Mouse (Mus musculus): ENCODE measurements around the gene Gemin6. TPM values are rescaled to one million over a fixed set of nuclear protein-coding genes. Genes with fewer than 3 reads are reported as not detected.
"Not testable (repeated sequence)": the region's sequence is repeated elsewhere in the genome, so short reads cannot be mapped to it uniquely, and the experiment has no call there.

Gene Gemin6
- polyA plus RNA-seq (2015; fragmentation: Nextera tagmentation; extraction: Ambion mirVana), result 24.7 and 32.3 TPM in 2 replicates

DNA sequence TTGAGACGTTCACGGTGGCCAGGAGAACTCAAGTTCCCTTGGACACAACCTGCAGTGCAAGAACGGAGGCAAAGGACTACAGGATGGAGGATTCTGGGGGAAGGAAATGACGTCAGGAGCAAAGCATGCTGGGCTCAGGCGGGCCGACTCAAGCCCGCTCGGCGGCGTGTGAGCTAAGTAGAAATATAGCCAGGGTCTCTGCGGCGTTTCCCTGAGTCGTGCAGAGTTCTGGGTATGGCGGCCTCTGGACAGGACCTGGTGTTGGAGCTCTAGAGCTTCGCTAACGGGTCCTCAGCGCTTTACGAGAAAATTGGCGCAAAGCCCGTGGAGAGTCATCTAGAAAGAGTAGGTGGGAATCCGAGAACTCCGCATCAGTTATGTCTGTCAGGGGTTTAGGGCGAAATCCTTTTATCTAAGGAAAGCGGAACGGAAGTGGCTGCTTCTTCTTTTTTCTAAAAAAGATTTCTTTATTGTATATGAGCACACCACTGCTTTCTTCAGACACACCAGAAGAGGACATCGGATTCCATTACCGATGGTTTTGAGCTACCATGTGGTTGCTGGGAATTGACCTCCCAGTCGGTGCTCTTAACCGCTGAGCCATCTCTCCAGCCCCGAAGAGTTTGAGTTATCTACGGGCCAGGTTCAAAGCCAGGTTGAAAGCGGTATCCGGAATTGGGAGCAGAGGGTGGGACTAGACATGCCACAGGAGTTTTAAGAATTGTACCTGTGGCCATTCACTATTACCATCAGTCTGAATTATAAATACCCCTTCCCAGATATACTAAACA lies at the start of gene Gemin6:
TSS of gene Gemin6 (plus strand) at position 116 of the 791 bp plus-strand sequence.
- Histone ChIP-seq H3K9me3 (no peaks in the 10 kb centered on the region), H3K4me1 (peaks cover 16% of the 10 kb centered on the region), H3K9ac (peak within 1 kb of the TSS; percentile 82), H3K36me3 (peaks cover 17% of the 10 kb centered on the region), H3K27me3 (replicated peaks) (no peaks in the 10 kb centered on the region), H3K27ac (replicated peaks) (peak within 1 kb of the TSS; percentile 86), H3K4me2 (peak within 1 kb of the TSS; percentile 73), H3K4me3 (peak within 1 kb of the TSS; percentile 63)
- WGBS, result under 1% methylated on average over 33 of the region's 33 CpGs
- ATAC-seq (ENCODE audit: extremely low read depth, insufficient number of reproducible peaks, low FRiP score, low TSS enrichment), result peak; percentile 90

DNA sequence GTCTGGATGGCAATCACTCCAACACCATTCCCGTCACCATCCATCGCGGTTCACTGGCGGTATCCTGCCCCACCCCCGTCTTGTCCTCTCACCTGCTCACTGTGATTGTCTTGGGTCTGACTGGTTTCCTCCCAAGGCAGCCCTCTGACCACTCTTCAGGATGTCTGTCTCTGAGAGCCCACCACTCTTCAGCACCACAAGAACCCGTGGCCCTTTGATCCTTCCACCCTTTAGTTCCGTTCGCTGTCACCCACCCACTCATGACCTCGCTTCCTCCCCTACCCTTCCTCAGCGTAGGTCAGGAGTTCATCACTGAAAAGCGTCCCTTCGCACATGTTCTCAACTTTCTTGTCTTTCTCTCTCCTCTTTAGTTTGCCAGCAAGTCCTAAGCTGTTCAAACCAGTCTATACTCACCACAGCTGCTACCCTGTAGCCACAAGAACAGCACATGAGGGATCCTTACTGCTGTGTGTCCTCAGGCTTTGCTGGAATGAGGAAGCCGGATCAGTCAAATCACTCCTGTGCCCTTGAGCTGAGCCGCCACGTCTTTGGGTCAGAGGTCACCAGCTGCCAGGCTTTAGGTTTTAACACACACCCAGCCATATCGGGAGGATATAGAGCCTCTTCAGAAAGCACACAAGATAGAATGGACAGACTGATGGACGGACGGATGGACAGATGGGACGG lies 49.4 kb upstream of the Gemin6 start:
- WGBS, result 68% methylated on average over 19 of the region's 19 CpGs
- no peak for ATAC-seq (ENCODE audit: extremely low read depth, insufficient number of reproducible peaks, low FRiP score, low TSS enrichment)
- H3K27ac ChIP-seq (replicated peaks), result no peak overlapping the region

DNA sequence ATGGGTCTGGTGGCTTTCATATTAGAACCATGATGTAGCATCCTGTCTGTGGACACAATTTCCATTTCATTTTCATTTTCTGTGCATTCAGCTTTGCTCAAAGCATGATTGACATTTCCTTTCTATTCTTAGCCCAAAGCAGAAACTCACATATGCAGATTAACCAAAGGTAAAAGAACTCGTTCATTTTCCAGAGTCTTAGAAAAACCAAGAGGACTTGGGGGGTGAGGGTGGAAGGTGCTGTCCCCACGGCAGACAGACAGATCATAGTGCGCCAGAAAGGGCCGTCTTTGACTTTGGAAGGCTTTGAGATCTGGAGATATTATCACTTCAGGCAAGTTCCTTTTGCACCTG lies 48.9 kb upstream of the Gemin6 start:
- no peak overlapping the region for H3K4me2 ChIP-seq
- 77% methylated on average over 4 of the region's 4 CpGs for WGBS
- H3K27ac ChIP-seq (replicated peaks), result no peak overlapping the region
- no peak overlapping the region for H3K4me3 ChIP-seq
- H3K27me3 ChIP-seq (replicated peaks), result no peaks in the 10 kb centered on the region
- no peak overlapping the region for H3K9ac ChIP-seq
- H3K9me3 ChIP-seq, result no peaks in the 10 kb centered on the region
- ATAC-seq (ENCODE audit: extremely low read depth, insufficient number of reproducible peaks, low FRiP score, low TSS enrichment), result no peak
- H3K36me3 ChIP-seq, result no peaks in the 10 kb centered on the region
- peaks cover 8% of the 10 kb centered on the region; the same call in 1 of the 2 replicates for H3K4me1 ChIP-seq

More for the DNA sequence above, 49.4 kb upstream of the Gemin6 start:
- H3K27me3 ChIP-seq (replicated peaks), result no peaks in the 10 kb centered on the region
- H3K4me1 ChIP-seq, result peaks cover 8% of the 10 kb centered on the region; the same call in 1 of the 2 replicates
- no peaks in the 10 kb centered on the region for H3K9me3 ChIP-seq
- no peak overlapping the region for H3K4me2 ChIP-seq
- H3K36me3 ChIP-seq, result no peaks in the 10 kb centered on the region
- H3K4me3 ChIP-seq, result no peak overlapping the region
- H3K9ac ChIP-seq, result no peak overlapping the region

DNA sequence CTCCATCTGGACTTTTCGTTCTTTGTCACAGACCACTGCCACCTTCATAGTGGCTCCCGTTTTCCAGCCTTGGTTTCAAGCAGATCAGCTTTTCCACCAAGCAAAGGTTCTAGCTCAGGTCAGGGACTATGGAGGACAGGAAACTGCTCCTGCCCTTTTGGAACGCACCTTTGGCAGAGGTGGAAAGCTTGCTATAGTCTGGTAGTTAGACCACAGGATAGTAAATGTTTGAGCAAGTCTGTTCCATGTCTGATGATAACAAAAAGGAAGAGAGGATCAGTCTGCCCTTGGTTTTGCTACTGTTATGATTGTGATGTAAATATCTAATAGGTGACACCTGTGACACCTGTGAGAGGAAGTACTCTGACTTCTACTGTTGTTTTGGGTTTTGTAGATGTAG lies 48.3 kb upstream of the Gemin6 start:
- Histone ChIP-seq H3K27ac (replicated peaks) (no peak overlapping the region), H3K36me3 (no peaks in the 10 kb centered on the region), H3K27me3 (replicated peaks) (no peaks in the 10 kb centered on the region), H3K9ac (no peak overlapping the region), H3K4me2 (no peak overlapping the region), H3K4me1 (peaks cover 8% of the 10 kb centered on the region; the same call in 1 of the 2 replicates), H3K9me3 (no peaks in the 10 kb centered on the region), H3K4me3 (no peak overlapping the region)
- ATAC-seq (ENCODE audit: extremely low read depth, insufficient number of reproducible peaks, low FRiP score, low TSS enrichment), result no peak
- 79% methylated on average over 3 of the region's 3 CpGs for WGBS

DNA sequence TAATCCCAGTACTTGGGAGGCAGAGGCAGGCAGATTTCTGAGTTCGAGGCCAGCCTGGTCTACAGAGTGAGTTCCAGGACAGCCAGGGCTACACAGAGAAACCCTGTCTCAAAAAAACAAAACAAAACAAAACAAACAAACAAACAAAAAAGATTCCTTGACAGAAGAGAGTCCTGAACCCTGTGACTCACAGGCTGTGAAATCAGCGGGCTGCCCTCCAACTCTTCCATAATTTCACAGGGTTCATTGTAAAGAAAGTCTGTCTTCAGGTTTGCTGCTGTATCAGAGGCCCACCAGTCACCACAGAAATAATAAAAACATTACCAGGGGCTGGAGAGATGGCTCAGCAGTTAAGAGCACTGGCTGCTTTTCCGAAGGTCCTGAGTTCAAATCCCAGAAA lies 45.4 kb upstream of the Gemin6 start:
- H3K4me1 ChIP-seq; H3K27me3 ChIP-seq (replicated peaks); H3K27ac ChIP-seq (replicated peaks); H3K36me3 ChIP-seq; H3K9me3 ChIP-seq; ATAC-seq (ENCODE audit: extremely low read depth, insufficient number of reproducible peaks, low FRiP score, low TSS enrichment); H3K9ac ChIP-seq; H3K4me2 ChIP-seq; H3K4me3 ChIP-seq: not testable (repeated sequence)
- WGBS, result 92% methylated on average over 3 of the region's 3 CpGs

DNA sequence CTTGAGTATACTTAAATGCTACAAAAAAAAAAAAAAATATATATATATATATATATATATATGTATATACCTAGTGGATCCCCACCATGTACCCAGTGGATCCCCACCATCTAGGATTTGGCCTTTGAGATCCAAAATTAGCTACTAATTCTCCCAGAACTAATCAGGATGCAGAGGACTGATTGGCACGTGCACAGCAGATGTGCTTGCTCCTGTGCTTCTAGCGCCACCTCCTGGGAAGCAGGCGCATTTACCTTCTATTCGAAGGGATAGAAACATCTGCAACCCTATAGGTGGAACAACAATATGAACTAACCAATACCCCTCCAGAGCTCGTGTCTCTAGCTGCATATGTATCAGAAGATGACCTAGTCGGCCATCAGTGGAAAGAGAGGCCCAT lies 44.3 kb upstream of the Gemin6 start:
- Histone ChIP-seq H3K9me3 (no peaks in the 10 kb centered on the region), H3K9ac (no peak overlapping the region), H3K36me3 (no peaks in the 10 kb centered on the region), H3K27me3 (replicated peaks) (no peaks in the 10 kb centered on the region), H3K4me1 (peaks cover 6% of the 10 kb centered on the region; the same call in 1 of the 2 replicates), H3K27ac (replicated peaks) (no peak overlapping the region), H3K4me3 (no peak overlapping the region), H3K4me2 (0 out of 2 replicates have a peak overlapping the region, but pooled peaks have one; percentile 13)
- 0% methylated on average over 6 of the region's 6 CpGs for WGBS
- ATAC-seq (ENCODE audit: extremely low read depth, insufficient number of reproducible peaks, low FRiP score, low TSS enrichment), result 0 out of 2 replicates have a peak, but pooled peaks have one; percentile 43

DNA sequence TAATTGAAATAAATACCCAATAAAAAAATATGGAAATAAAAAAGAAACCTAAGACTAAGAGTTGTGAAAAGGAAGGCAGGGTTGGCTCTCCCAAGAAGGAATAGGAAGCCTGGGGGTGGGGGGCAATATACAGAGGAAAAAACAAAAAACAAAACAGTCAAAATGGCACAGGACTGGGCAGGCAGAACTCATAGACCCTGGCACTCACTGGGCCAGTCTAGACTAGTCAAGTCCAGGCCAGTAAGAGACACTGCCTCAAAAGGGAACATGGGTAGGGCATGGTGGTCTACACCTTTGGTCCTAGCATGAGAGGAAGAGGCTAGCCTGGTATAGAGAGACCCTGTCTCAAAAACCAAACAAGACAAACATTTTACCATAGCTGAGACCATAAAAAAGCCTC lies 43.8 kb upstream of the Gemin6 start:
- H3K27me3 ChIP-seq (replicated peaks), result no peaks in the 10 kb centered on the region
- H3K9me3 ChIP-seq, result no peaks in the 10 kb centered on the region
- H3K4me1 ChIP-seq, result peaks cover 4% of the 10 kb centered on the region; the same call in 1 of the 2 replicates
- H3K27ac ChIP-seq (replicated peaks), result no peak overlapping the region
- H3K9ac ChIP-seq, result no peak overlapping the region
- H3K36me3 ChIP-seq, result no peaks in the 10 kb centered on the region
- ATAC-seq (ENCODE audit: extremely low read depth, insufficient number of reproducible peaks, low FRiP score, low TSS enrichment), result no peak
- no peak overlapping the region for H3K4me3 ChIP-seq
- H3K4me2 ChIP-seq, result 0 out of 2 replicates have a peak overlapping the region, but pooled peaks have one; percentile 13

DNA sequence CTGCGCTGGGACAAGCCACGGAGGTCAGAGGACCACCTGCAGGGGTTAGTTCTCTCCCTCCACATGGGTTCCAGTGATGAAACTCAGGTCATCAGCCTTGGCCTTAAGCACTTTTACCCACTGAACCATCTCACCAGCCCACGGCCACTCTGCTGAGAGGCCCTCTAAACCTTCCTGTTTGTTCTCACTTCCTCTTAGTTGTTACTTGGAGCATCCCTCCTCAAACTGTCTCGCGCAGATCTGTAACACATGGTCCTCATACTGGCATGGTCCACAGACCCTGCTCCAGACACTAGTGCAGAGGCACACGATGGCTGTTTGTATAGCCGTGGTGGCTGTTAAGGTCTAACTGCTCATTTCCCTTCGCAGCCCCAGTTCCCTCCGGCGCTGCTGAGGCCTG lies 40.6 kb upstream of the Gemin6 start:
- H3K4me1 ChIP-seq, result peaks cover 4% of the 10 kb centered on the region; the same call in 1 of the 2 replicates
- H3K9me3 ChIP-seq, result no peaks in the 10 kb centered on the region
- no peak overlapping the region for H3K4me2 ChIP-seq
- H3K9ac ChIP-seq, result no peak overlapping the region
- H3K36me3 ChIP-seq, result no peaks in the 10 kb centered on the region; the same call in 1 of the 2 replicates
- H3K27ac ChIP-seq (replicated peaks), result no peak overlapping the region
- 76% methylated on average over 10 of the region's 10 CpGs for WGBS
- ATAC-seq (ENCODE audit: extremely low read depth, insufficient number of reproducible peaks, low FRiP score, low TSS enrichment), result no peak
- H3K27me3 ChIP-seq (replicated peaks), result no peaks in the 10 kb centered on the region
- H3K4me3 ChIP-seq, result no peak overlapping the region

DNA sequence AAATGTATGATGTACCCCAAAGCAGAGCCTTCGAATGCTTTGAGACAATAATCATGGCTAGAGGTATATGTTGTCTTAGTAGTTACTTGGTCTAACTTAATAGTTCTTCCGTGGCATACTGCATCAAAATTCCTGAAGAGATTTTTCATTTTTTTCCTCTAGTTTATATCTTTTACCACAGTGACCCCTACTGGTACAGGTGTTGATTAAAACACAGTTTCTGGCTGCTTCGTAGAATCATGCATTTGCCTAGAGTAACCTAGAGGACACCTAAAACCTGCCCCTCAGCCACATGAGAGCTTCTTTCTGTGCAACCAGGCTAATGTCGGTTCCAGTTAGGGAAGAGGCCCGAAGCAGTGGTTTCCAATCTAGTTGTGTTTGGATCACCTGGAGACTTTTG lies 31.2 kb upstream of the Gemin6 start:
- H3K9me3 ChIP-seq, result no peaks in the 10 kb centered on the region
- no peaks in the 10 kb centered on the region for H3K4me1 ChIP-seq
- no peak overlapping the region for H3K27ac ChIP-seq (replicated peaks)
- WGBS, result 57% methylated on average over 5 of the region's 5 CpGs
- H3K4me2 ChIP-seq, result no peak overlapping the region
- H3K9ac ChIP-seq, result no peak overlapping the region
- H3K4me3 ChIP-seq, result no peak overlapping the region
- no peak for ATAC-seq (ENCODE audit: extremely low read depth, insufficient number of reproducible peaks, low FRiP score, low TSS enrichment)
- peaks cover 39% of the 10 kb centered on the region for H3K36me3 ChIP-seq
- no peaks in the 10 kb centered on the region for H3K27me3 ChIP-seq (replicated peaks)

DNA sequence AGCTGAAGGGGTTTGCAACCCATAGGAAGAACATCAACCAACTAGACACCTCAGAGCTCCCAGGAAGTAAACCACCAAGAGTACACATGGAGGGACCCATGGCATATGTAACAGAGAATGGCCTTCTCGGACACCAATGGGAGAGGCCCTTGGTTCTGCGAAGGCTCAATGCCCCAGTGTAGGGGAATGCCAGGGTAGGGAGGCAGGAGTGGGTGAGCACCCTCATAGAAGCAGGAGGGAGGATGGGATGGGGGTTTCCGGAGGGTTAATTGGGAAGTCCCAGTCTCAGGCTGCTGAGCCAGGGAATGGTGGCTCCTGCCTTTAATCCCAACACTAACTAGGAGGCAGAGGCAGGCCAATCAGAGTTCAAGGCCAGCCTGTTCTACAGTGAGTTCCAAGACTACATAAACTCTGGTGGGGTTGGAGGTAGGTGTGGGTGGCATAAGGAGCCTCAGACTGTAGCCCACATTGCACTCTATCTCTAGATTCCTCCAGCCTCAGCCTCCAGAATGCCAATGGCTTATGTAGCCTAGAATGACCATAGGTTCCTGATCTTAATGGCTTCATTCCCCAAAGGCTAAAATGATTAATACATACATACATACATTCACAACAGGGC lies 25.0 kb upstream of the Gemin6 start:
- ATAC-seq (ENCODE audit: extremely low read depth, insufficient number of reproducible peaks, low FRiP score, low TSS enrichment), result no peak
- no peak overlapping the region for H3K4me2 ChIP-seq
- no peak overlapping the region for H3K4me3 ChIP-seq
- 87% methylated on average over 3 of the region's 3 CpGs for WGBS
- H3K9ac ChIP-seq, result no peak overlapping the region
- H3K9me3 ChIP-seq, result no peaks in the 10 kb centered on the region
- no peaks in the 10 kb centered on the region for H3K27me3 ChIP-seq (replicated peaks)
- no peaks in the 10 kb centered on the region; the same call in 1 of the 2 replicates for H3K4me1 ChIP-seq
- H3K27ac ChIP-seq (replicated peaks), result no peak overlapping the region
- H3K36me3 ChIP-seq, result peaks cover 92% of the 10 kb centered on the region

DNA sequence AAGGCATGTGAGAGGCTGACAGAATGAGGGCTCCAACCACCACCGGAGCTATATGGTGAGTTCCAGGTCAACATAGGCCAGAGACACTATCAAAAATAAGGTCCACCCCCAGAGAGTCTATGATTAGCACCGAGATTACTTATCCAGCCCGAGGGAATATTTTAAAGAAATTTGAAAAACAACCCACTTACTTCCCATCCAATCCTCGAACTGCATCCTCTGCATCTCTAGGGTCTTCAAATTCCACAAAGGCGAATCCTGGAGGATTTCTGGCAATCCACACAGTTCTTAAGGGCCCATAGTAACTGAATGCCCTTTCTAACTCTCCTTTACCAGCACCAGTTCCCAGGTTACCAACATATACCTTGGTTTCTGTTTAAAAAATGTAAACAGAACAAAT lies 18.6 kb upstream of the Gemin6 start:
- ATAC-seq (ENCODE audit: extremely low read depth, insufficient number of reproducible peaks, low FRiP score, low TSS enrichment), result no peak
- Histone ChIP-seq H3K4me3 (peak overlapping the region; percentile 89), H3K9ac (peak overlapping the region; percentile 99), H3K4me1 (peaks cover 19% of the 10 kb centered on the region), H3K27me3 (replicated peaks) (no peaks in the 10 kb centered on the region), H3K27ac (replicated peaks) (peak overlapping the region; percentile 99; the same call in 1 of the 2 replicates), H3K4me2 (peak overlapping the region; percentile 95), H3K9me3 (no peaks in the 10 kb centered on the region), H3K36me3 (peaks cover 48% of the 10 kb centered on the region)
- WGBS, result 9% methylated on average over 5 of the region's 5 CpGs
